Mouse (Mus musculus) adrenal gland, adult 18-20 months (tissue): ENCODE data around the gene Arf3. TPM values are rescaled to one million over a fixed set of nuclear protein-coding genes. Genes with fewer than 3 reads are reported as not detected.

Source experiments
- DNase-seq, 2 experiments: peaks; one replicate each; pipeline ENCODE4 v3.0.0; 2021 to 2022; ENCODE audit warnings: low spot score in 2 of 2
- total RNA-seq, 2 experiments: library from RNA; stranded (reverse); gene quantifications; 1 replicate in 1 of 2; 2 replicates in 1 of 2; pipeline ENCODE4 v1.2.3; 2021

The Arf3 gene
- total RNA-seq, 2 experiments from 2014 or later, result 104 to 145 TPM

DNA sequence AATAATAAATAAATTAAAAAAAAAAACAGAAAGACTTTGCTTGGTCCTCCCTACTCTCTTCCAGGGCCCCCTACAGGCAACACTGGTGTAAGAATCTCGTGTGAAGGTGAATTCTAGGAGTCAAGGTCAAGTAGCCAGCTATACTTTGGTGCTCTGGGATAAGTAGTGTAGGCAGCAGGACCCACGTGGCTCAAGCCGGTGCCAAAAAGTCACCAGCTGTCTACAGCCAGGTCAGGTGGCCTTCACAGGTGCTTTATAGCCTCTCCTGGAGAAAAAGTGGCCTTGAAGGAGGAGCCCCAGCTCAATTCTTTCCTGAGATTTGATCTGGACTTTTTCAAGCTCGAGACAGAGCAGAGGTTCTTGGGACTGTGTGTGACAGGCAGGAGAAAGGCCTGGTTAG is 36.9 kb downstream of the Arf3 start:
- no peak for DNase-seq

- no peak for DNase-seq
Observed at GRCm38 (mm10) chr15:98724441-98724840, 38.6 kb downstream of the Arf3 start.

DNA sequence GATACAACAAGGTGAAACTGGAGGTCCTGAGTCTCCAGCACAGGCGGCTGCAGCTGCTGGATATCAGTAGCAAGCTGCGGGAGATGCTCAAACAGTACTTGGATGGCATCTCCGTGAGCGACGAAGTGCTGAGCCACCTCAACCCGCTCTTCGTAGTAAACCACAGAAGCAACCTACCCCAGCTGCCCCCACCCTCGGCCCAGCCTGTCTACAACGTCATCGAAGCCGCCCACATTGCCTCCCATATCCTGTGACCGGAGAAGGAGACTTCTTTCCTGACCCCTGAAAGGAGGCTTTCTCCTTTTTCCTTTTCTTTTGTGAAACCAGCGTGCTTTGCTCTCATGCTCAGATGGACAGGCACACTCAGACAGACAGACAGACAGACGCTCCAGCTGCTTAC is 40.2 kb downstream of the Arf3 start:
- no peak for DNase-seq

GRCm38 (mm10) chr15:98722191-98722590 is 40.8 kb downstream of the Arf3 start:
- DNase-seq, result no peak

DNA sequence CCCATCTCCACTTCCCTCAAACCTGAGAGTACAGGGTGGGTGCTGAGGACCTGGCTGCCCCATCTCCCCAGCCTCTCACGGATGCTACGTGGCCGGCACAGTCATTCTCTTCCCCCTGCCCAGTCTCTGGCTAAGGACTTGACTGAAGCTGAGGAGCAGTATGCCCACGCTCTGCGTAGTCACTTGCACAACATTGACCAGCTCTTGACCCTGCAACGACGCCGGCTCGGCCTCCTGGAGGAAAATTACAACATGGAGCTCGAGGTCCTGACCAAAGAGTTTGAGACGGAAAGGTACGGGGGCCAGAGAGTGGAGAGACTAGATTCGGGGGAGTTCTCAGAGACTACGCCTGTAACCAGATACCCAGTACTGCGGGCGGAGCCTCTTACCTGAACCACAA is 45.7 kb downstream of the Arf3 start:
- DNase-seq, result no peak

DNA sequence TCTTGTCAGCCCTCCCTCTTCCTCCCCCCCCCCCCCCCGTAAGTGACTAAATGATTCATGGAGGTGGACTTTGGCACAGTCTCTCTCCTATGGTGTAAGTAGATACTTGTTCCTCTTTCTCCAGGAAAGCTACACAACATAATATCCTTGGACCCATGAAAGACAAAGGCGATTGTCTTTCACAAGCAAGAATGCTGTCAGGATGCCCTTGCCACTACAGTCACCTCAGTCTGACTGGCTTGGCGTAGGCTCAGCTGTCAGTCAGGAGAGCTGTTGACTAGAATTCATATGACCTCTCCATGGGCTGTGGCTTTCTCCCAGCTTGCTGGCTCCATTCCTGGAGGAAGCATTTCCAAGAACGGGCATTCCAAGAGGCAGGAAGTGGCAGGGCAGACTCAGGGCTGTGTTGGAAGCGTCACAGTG is 48.8 kb downstream of the Arf3 start:
- DNase-seq, result no peak

DNA sequence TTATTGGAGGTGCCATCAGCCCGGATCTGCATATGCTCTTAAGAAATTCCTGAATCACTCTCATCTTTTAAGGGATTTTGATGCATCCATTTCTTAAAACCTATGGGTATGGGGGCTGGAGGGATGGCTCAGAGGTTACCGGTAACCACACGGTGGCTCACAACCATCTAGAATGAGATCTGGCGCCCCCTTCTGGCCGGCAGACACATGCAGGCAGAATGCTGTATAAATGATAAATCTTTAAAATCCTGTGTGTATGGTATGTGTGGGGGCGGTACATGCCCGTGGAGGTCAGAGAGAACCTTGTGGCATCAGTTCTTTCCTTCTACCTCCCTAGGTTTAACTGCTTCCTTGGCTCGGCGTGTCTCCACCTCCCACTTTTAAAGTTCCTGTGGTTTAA is 52.6 kb downstream of the Arf3 start:
- peak; percentile 65 to 75 for DNase-seq

DNA sequence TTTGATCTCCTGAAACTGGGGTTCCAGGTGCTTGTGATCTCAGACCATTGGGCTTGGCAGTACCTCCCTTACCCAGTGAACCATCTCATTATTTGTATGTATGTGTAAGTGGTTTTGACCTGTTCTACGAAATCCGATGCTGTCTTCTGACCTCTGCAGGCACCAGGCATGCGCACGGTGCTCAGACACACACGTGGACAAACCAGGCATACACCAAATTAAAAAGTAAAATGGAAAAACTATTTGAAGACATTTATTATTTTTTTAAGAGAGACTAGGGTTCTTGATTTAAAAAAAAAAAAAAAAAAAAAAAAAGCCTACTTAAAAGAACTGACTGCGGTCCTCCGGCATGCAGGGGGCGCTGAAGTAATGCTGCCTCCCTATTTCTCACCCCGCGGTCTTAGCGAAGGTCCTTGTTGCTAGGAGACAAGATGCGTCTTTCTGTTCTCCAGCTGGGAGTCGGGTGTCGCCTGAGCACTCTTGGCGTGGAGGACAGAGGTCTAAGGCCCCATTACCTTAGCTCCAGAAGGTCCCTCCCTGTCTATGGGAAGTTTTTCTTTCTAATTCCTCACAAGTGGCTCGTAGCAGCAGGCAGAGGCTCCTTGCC is 55.1 kb downstream of the Arf3 start, which contains the start of gene Ccdc65:
Gene Ccdc65 (plus strand): TSS at position 442 of the 607 bp plus-strand sequence.
- peak; percentile 67 to 76 for DNase-seq

- DNase-seq, result no peak
Observed at GRCm38 (mm10) chr15:98704312-98704711, 58.7 kb downstream of the Arf3 start.

- peak; percentile 94 to 95 for DNase-seq
Observed at GRCm38 (mm10) chr15:98699190-98700105, 63.6 kb downstream of the Arf3 start.

GRCm38 (mm10) chr15:98696216-98696615 is 66.8 kb downstream of the Arf3 start:
- no peak for DNase-seq

DNA sequence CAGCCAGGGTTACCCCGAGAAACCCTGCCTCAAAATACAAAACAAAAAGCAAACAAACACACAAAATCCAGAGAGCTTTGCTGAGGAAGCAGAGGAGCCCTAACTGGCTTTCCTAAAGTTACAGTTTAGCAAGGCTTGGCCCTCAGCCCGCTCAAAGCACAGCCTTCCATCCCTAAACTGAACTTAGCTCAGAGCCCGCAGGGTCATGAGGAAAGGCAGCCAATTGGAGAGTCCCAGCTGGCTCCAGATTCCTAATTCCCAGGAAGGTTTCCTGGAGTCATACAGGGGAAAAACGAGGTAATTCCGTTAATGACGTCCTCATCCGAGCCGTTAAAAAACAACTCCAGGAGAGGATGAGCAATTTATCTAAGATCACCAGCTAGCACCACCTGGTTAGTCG is 67.3 kb downstream of the Arf3 start:
- no peak for DNase-seq

DNA sequence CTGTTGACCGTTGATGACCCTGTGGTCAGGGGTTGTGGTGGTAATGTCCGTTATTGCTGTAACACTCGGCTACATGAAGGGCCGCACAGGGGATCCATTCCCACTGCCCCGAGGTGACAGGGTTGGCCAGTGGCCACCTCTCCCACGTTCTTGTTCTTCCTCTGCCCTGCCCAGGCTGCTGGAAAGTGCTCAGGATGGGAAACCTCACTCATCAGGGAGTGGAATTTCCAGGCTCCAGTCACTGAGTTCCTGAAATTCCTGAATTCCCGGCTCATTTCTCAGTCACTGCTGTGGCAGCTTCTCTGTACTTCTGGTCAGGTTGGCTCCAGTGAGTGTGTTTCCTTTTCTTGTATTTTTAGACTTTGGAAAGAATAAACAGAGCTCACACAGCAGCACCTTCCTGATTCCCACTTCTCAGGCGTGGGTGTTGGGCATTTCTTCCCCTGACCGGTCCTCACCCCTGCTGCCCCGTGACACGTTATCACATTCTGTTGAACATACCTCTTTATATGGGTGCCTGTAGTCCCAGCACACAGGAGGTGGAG is 70.8 kb downstream of the Arf3 start:
- no peak for DNase-seq

DNA sequence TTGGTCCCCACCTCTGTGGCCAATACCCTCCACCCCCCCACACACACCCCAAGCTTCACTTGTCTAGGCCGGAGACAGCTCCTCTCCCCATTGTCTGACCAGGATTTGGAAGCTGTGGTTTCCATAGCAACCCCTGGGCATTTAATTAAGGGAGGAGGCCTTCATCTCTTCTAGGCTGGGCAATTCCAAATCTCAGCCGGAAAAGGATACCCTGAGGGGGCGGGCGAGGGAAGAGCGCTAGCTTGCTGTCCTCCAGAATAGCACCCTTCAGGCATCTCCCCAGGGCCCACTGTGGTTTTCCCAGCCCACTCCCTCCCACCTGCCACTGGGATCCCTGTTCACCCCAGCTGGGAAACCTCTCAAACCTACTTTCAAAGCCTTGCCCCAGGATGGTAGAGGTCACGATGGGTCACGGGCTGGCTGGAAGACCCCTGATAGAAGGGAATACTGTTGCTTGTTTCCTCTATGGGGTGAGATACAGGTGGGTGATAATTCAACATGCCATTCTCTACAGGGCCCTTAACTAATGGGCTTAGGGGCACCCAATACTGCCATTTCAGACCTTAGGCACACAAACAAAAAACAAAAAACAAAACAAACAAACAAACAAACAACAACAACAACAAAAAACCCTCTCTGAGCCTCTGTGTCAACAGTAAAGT is 71.4 kb downstream of the Arf3 start:
- DNase-seq, result no peak

DNA sequence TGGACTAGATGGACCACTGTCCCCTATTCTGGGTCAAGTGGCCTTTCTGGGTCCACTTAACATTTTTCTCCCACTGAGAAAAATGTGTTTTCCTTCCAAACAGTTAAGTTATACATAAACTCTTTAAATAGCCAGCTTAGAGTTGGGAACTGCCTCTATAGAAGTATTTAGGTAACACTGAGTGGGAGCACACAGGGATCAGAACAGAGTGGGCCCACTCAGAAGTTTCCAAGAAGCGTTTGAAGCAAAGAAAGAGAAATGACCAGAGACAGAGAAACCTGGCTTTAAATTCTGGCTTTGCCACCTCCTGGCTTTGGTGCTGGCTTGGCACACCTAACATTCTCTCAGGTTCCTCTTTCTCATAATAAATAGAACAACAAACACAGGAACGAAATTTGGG is 73.3 kb downstream of the Arf3 start:
- no peak for DNase-seq

Other genes starting within 250 kb of the Arf3 start
- 10 to 100 TPM; 79.2 to 90.9 TPM for gene Kansl2, start 228.9 kb downstream of the Arf3 start, total RNA-seq
- 10 to 100 TPM; 52.5 to 65.9 TPM for gene Ccnt1, start 192.3 kb downstream of the Arf3 start, total RNA-seq
- gene 4930415O20Rik, start 192.2 kb downstream of the Arf3 start, total RNA-seq, result 1 to 10 TPM in 1 of 2 experiments, not detected in 1; 1.2 TPM
- gene Adcy6, start 153.1 kb downstream of the Arf3 start, total RNA-seq, result 10 to 100 TPM; 48.7 to 83.1 TPM
- gene Cacnb3, start 132.4 kb downstream of the Arf3 start, total RNA-seq, result 10 to 100 TPM; 11.9 to 14.3 TPM
- gene Ddx23, start 100.3 kb downstream of the Arf3 start, total RNA-seq, result 10 to 100 TPM; 80.7 to 83.8 TPM
- 1 to 10 TPM; 2.0 to 7.6 TPM for gene Rnd1, start 85.8 kb downstream of the Arf3 start, total RNA-seq
- gene Ccdc65, start 55.0 kb downstream of the Arf3 start, total RNA-seq, result under 1 TPM; 0.43 to 0.45 TPM
- 1 to 10 TPM; 4.7 to 6.7 TPM for gene Fkbp11, start 35.0 kb downstream of the Arf3 start, total RNA-seq
- gene Wnt10b, start 14.9 kb upstream of the Arf3 start, total RNA-seq, result 1 to 10 TPM in 1 of 2 experiments, under 1 TPM in 1; 0.36 to 3.1 TPM
- gene Wnt1, start 26.6 kb upstream of the Arf3 start, total RNA-seq, result not detected
- gene Ddn, start 46.3 kb upstream of the Arf3 start, total RNA-seq, result not detected
- gene Prkag1, start 68.3 kb upstream of the Arf3 start, total RNA-seq, result 10 to 100 TPM; 64.0 to 71.5 TPM
- 10 to 100 TPM; 54.6 to 59.5 TPM for gene Kmt2d, start 108.0 kb upstream of the Arf3 start, total RNA-seq
- gene Rhebl1, start 131.3 kb upstream of the Arf3 start, total RNA-seq, result 1 to 10 TPM; 1.2 to 2.5 TPM
- gene Dhh, start 135.3 kb upstream of the Arf3 start, total RNA-seq, result 1 to 10 TPM in 1 of 2 experiments, under 1 TPM in 1; 0.86 to 2.1 TPM
- gene Lmbr1l, start 155.0 kb upstream of the Arf3 start, total RNA-seq, result 10 to 100 TPM; 12.1 to 14.0 TPM
- gene Tuba1b, start 171.4 kb upstream of the Arf3 start, total RNA-seq, result 100 to 1,000 TPM; 193 to 255 TPM
- not detected for gene Gm49450, start 190.3 kb upstream of the Arf3 start, total RNA-seq
- 100 to 1,000 TPM in 1 of 2 experiments, 10 to 100 TPM in 1; 74.3 to 169 TPM for gene Tuba1a, start 190.5 kb upstream of the Arf3 start, total RNA-seq